Mouse (Mus musculus) left cerebral cortex, postnatal 36 days (tissue): ENCODE measurements around the gene Epo. TPM values are rescaled to one million over a fixed set of nuclear protein-coding genes. Genes with fewer than 3 reads are reported as not detected.

Experiments
- DNase-seq, 2 experiments: peaks; one replicate each; pipeline ENCODE4 v3.0.0; 2021 to 2022; ENCODE audit warnings: low spot score in 2 of 2, mixed read lengths in 1 of 2
- intact Hi-C: fragments of 180-260 bp; cut with DNase I; formaldehyde crosslinking; loops from one replicate; pipeline ENCODE4 v1.15.1; 2025
- total RNA-seq, 2 experiments: library from RNA; stranded (reverse); gene quantifications; 2 replicates each; pipeline ENCODE4 v1.2.3; 2021

Gene Epo
- total RNA-seq, 2 experiments from 2014 or later, result not detected

DNA sequence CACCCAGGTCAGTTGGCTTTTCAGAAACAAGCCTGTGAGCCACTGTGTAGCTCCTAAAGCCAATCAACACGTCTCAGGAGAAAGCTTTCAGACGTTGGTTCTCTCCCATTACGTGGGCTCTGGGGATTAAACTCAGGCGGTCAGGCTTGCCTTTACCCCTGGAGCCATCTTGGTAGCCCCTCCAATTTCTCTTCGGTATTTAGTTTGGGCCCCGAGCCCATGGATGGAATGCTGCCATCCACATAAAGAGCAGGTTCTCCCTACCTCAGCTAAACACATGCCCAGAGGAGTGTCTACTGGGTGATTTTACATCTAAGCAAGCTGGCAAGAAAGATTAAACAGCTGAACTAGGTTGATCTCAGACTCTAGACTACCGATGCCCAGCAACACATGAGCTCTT is 32.9 kb downstream of the Epo start:
- no peak for DNase-seq
- intact Hi-C loops, result loop anchor here (5.0 kb wide), 1 partner anchor 168 kb away; the partner anchor contains the start of gene Slc12a9

- DNase-seq, result no peak
- intact Hi-C loops, result no loop called here
Measured at GRCm38 (mm10) chr5:137493831-137494230, 39.2 kb downstream of the Epo start.

GRCm38 (mm10) chr5:137491559-137491958 is 41.5 kb downstream of the Epo start:
- no peak for DNase-seq
- intact Hi-C loops, result no loop called here

DNA sequence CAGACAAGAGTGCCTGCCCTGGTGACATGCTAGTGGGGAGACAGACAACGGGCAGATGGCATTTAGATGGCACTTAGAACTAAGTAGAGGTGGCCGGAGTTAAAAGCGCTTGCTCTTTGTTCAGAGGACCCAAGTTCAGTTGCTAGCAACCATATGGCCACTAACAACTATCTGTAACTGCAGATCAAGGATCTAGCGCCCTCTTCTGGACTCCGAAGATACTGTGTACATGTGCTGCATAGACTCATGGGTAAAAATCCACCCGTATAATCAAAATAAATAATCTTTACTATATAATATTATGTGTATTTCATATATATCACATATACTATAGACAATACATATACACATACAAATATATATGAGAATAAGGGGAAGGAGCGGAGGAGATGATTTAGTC is 45.4 kb downstream of the Epo start:
- DNase-seq, result no peak
- intact Hi-C loops, result no loop called here

GRCm38 (mm10) chr5:137485851-137486155 is 47.2 kb downstream of the Epo start:
- intact Hi-C loops, result no loop called here
- no peak for DNase-seq

DNA sequence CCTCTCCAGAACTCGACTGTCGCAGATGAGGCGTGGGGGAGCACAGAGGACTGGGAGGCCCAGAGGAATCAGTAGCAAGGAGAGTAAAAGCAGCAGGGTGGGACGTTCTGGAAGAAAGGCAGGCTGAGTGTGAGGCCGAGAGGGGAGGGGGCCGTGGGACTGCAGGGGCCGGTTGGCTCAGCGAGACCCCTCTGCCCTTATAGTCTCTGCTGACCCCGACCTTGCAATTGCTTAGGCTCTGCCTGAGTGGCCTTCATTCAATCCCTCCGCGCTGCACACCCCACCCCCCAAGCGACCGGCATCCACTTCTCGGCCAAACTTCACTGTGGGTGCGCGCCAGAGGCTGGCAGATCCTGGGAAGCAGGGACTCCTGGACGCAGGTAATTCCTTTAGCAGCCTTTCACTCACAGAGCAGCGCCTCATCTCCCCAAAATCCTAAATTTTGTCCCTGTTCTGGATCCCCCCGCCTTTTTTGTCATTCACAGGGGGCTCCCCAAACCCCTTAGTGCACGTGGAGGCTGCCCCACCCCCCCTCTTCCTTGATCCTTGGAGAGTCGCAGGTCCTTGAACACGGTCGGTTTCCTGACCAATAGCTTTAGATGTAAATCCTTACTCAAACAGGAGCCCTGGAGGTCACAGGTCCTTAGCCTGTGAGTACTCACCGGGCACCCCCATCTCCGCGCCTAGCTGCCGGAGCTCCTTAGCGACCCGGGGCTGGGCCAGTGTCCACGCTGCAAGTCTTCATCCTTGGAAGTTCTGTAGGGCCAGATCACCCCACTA is 47.8 kb downstream of the Epo start:
- intact Hi-C loops, result no loop called here
- no peak for DNase-seq

GRCm38 (mm10) chr5:137481897-137482296 is 51.1 kb downstream of the Epo start:
- intact Hi-C loops, result no loop called here
- no peak for DNase-seq

DNA sequence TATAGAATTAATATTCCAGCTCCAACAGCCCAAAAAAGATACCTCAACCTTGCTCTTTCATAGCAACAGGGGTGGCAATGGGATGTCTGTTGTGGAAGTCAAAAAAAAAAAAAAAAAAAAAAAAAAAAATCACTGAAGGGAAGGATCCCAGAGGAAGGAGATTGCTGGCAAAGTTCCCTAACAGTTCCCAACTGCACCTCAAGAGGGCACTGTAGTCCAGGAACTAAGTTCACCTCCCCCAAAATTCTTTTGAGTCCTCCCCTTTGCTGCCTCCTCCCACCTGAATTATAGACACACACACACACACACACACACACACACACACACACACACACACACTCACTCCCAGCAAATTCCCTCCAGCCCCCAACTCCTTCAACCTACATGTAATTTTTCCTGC is 51.9 kb downstream of the Epo start:
- intact Hi-C loops, result no loop called here
- DNase-seq, result peak; percentile 56 to 68

DNA sequence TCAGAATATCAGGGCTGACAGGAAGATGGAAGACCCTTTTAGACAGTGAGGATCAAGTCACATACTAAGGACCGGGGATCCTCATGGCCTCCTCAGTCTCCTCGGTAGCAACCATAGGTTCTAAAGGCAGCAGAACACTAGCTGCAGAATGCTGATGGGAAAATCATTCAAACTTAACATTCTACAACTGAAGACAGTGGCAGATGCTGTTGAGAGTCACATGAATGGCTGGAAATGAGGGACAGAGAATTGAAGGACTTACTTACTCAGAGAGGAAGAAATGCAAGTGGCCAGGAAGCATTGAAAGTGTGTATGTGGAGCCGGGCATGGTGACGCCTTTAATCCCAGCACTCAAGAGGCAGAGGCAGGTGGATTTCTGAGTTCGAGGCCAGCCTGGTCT is 56.1 kb downstream of the Epo start, which contains the start of gene Zan:
Gene Zan (minus strand): TSS at position 101 of the 400 bp plus-strand sequence.
- no peak for DNase-seq
- intact Hi-C loops, result no loop called here

DNA sequence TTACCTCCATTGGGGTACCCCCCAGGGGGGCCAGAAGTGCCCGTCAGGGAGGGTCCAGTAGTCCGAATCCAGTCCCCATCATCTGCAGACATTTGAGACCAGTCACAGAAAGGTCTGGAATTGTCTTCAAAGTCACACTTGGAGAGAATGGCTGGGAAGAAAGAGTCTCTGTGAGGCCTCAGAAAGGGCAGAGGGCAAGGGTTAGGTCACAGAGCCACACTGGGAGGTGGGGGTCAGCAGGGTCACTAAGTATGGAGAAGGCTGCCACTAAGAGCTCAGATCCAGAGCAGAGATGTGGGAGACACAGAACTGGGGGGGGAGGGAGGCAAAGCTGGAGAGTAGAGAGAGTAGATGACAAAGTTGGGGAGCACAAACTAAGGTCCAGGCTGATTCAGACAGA is 58.7 kb downstream of the Epo start:
- intact Hi-C loops, result no loop called here

GRCm38 (mm10) chr5:137472252-137472904 is 60.7 kb downstream of the Epo start:
- intact Hi-C loops, result no loop called here
- DNase-seq, result no peak

More for the DNA sequence above, 58.7 kb downstream of the Epo start:
- no peak for DNase-seq

- no peak for DNase-seq
- intact Hi-C loops, result no loop called here
Measured at GRCm38 (mm10) chr5:137466946-137467345, 66.1 kb downstream of the Epo start.

- intact Hi-C loops, result no loop called here
Measured at GRCm38 (mm10) chr5:137465049-137465448, 68.0 kb downstream of the Epo start.

GRCm38 (mm10) chr5:137455866-137456591 is 77.0 kb downstream of the Epo start:
- no peak for DNase-seq
- intact Hi-C loops, result no loop called here

More at GRCm38 (mm10) chr5:137465049-137465448, 68.0 kb downstream of the Epo start:
- DNase-seq, result peak in 1 of 2 experiments; percentile 9

GRCm38 (mm10) chr5:137455206-137455605 is 77.8 kb downstream of the Epo start:
- intact Hi-C loops, result no loop called here
- DNase-seq, result no peak

DNA sequence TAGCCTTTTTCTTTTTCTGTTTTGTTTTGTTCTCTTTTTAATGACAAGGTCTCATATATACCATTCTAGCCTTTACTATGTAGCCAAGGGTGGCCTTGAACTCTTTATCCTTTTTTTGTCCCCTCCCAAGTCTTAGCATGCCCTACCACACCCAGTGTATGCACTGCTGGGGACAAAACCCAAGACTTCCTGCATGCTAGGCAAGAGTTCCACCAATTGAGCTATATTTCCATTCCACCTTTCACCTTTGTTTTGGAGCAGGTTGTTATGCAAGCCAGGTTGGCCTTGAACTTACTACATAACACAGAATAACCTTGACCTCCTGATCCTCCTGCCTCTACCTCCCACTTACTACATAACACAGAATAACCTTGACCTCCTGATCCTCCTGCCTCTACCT is 87.5 kb downstream of the Epo start:
- no peak for DNase-seq
- intact Hi-C loops, result no loop called here

DNA sequence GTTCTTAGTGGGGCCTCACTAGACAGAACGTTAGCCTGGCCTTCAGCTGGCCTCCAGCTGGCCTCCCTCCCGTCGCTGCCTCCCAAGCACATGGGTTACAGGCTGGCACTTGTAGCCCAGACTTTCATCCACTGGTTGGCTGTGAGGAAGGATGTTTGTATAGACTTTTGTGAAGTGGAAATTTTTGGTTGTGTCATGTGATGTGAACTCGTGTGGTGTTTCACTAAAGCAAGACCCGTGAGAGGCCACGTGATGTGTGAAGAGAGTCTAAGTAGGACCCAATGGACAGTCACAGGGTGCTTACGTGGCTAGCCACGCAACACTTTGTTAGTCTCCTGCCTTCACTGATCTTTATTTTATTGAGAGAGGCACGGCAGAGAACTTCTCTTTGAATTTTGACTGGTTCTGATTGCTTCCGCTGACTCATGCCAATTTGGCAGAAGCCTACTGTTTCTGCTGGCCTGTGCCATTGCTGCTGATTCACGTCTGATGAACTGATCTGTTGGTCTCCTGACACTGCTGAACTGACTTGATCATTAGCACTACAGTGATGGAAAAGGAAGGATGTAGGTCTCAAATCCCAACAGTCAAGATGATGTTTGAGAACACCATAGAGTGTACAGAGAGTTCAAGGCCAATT is 92.7 kb downstream of the Epo start:
- no peak for DNase-seq
- intact Hi-C loops, result loop anchor here (5.0 kb wide), 1 partner anchor 73 kb away; no protein-coding TSS in a partner anchor

DNA sequence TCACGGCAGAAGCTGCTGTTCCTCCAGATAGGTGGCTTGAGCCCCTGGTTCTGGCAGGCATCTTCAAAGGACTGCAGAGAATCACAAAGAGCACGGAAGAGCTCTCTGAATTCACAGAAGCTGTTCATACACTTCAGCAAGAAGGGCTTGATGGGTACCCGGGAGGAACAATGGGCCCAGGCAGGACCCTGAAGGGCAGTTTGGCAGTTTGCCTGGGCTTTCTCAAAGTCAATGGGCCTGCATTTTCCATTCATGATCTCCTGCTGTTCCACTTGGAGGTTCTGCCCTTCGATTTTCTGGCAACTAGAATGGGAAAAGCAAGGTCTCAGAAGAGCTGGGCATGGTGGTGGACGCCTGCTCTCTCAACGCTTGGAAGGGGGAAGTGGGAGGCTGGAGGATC is 99.2 kb downstream of the Epo start:
- DNase-seq, result no peak
- intact Hi-C loops, result no loop called here
